Mouse (Mus musculus) cerebellum, postnatal 14 days (tissue): ENCODE measurements around the gene Tmem97.
A peak's percentile ranks its signal among the peaks of the same experiment; 100 is the strongest.
"Not testable (repeated sequence)": the region's sequence is repeated elsewhere in the genome, so short reads cannot be mapped to it uniquely, and the experiment has no call there.

ENCODE experiments used
- DNase-seq, 2 experiments: peaks; one replicate each; pipeline ENCODE4 v3.0.0; 2021; ENCODE audit warnings: mixed read lengths in 2 of 2

Gene Tmem97

GRCm38 (mm10) chr11:78547718-78548460 lies 2.7 kb downstream of the Tmem97 start:
- DNase-seq, result no peak

- DNase-seq, result no peak
Observed at GRCm38 (mm10) chr11:78545181-78545580, 5.4 kb downstream of the Tmem97 start.

GRCm38 (mm10) chr11:78544449-78545111 lies 6.0 kb downstream of the Tmem97 start:
- no peak for DNase-seq

- DNase-seq, result peak in 1 of 2 experiments; percentile 33
Observed at GRCm38 (mm10) chr11:78540358-78540757, 10.2 kb downstream of the Tmem97 start.

- DNase-seq, result no peak
Observed at GRCm38 (mm10) chr11:78536690-78537084, 13.9 kb downstream of the Tmem97 start.

GRCm38 (mm10) chr11:78536080-78536689 lies 14.4 kb downstream of the Tmem97 start, which contains the start of the genes Tnfaip1 and Ift20:
TSS of gene Tnfaip1 (minus strand) at chr11:78536332.
TSS of gene Ift20 (plus strand) at chr11:78536361.
- DNase-seq, result peak; percentile 97

GRCm38 (mm10) chr11:78535376-78536079 lies 15.0 kb downstream of the Tmem97 start:
- DNase-seq, result peak in 1 of 2 experiments; percentile 30

GRCm38 (mm10) chr11:78534516-78534915 lies 16.1 kb downstream of the Tmem97 start:
- DNase-seq, result peak in 1 of 2 experiments; percentile 29

- not testable (repeated sequence) for DNase-seq
Observed at GRCm38 (mm10) chr11:78531515-78531914, 19.1 kb downstream of the Tmem97 start.

GRCm38 (mm10) chr11:78531046-78531445 lies 19.5 kb downstream of the Tmem97 start:
- DNase-seq, result peak; percentile 33 to 52

GRCm38 (mm10) chr11:78530001-78530400 lies 20.6 kb downstream of the Tmem97 start:
- DNase-seq, result no peak

- no peak for DNase-seq
Observed at GRCm38 (mm10) chr11:78528714-78529113, 21.9 kb downstream of the Tmem97 start.

- DNase-seq, result peak; percentile 69 to 76
Observed at GRCm38 (mm10) chr11:78524838-78525237, 25.7 kb downstream of the Tmem97 start.

- DNase-seq, result peak in 1 of 2 experiments; percentile 36
Observed at GRCm38 (mm10) chr11:78523241-78523955, 27.2 kb downstream of the Tmem97 start.

GRCm38 (mm10) chr11:78522481-78522997 lies 28.0 kb downstream of the Tmem97 start:
- peak; percentile 75 to 79 for DNase-seq

GRCm38 (mm10) chr11:78521880-78522279 lies 28.7 kb downstream of the Tmem97 start:
- peak in 1 of 2 experiments; percentile 23 for DNase-seq

GRCm38 (mm10) chr11:78518931-78519330 lies 31.6 kb downstream of the Tmem97 start:
- peak in 1 of 2 experiments; percentile 5 for DNase-seq

GRCm38 (mm10) chr11:78515549-78516325 lies 34.8 kb downstream of the Tmem97 start:
- peak in 1 of 2 experiments; percentile 53 for DNase-seq

- DNase-seq, result no peak
Observed at GRCm38 (mm10) chr11:78513106-78513790, 37.3 kb downstream of the Tmem97 start.
